Mouse (Mus musculus) hindbrain, embryonic 12.5 days (tissue): ENCODE data around the gene Dgkg. TPM values are rescaled to one million over a fixed set of nuclear protein-coding genes. Genes with fewer than 3 reads are reported as not detected.

Source experiments
- ATAC-seq: fragments of 200-750 bp; cut with Nextera tagmentation; 2 replicates; pipeline ENCODE4 v1.8.0; 2017; ENCODE audit warnings: moderate TSS enrichment; ENCODE audit not compliant: low FRiP score
- H3K27ac ChIP-seq: fragments of 300-500 bp; sonication (generic); 2 replicates; pipeline ENCODE4 v1.5.1; 2016; ENCODE audit warnings: mild to moderate bottlenecking
- H3K27me3 ChIP-seq: fragments of 300-500 bp; sonication (generic); 2 replicates; pipeline ENCODE4 v1.6.1; 2016; ENCODE audit warnings: mild to moderate bottlenecking
- H3K36me3 ChIP-seq: fragments of 300-500 bp; sonication (generic); 2 replicates; pipeline ENCODE4 v1.6.1; 2016; ENCODE audit warnings: mild to moderate bottlenecking
- H3K4me1 ChIP-seq: fragments of 300-500 bp; sonication (generic); 2 replicates; pipeline ENCODE4 v1.6.1; 2016
- H3K4me2 ChIP-seq: fragments of 300-500 bp; sonication (generic); replicated peaks from 2 replicates; pipeline ENCODE4 v1.6.1; 2016; ENCODE audit warnings: mild to moderate bottlenecking
- H3K4me3 ChIP-seq: fragments of 300-500 bp; sonication (generic); 2 replicates; pipeline ENCODE4 v1.5.1; 2016; ENCODE audit warnings: mild to moderate bottlenecking
- H3K9ac ChIP-seq: fragments of 300-500 bp; sonication (generic); 2 replicates; pipeline ENCODE4 v1.6.1; 2016; ENCODE audit warnings: mild to moderate bottlenecking, moderate library complexity
- H3K9me3 ChIP-seq: fragments of 300-500 bp; sonication (generic); replicated peaks from 2 replicates; pipeline ENCODE4 v1.6.1; 2016; ENCODE audit warnings: mild to moderate bottlenecking
- WGBS: fragments of 180-500 bp; shearing (Covaris S2); methylation state at CpG from one replicate; pipeline ENCODE4 v1.1.7; 2016; 5-methylcytosine and 5-hydroxymethylcytosine counted together
- polyA plus RNA-seq: library from polyadenylated mRNA; unstranded; fragments of >200 nt; fragmentation: Nextera tagmentation; extraction: Ambion mirVana; gene quantifications from 2 replicates; pipeline ENCODE4 v1.2.1, GENCODE M21; 2016

The Dgkg gene
- polyA plus RNA-seq, 1 experiment from 2014 or later: 0.17 TPM

GRCm38 (mm10) chr16:22642054-22642453 lies 15.0 kb downstream of the Dgkg start:
- H3K36me3 ChIP-seq: no peaks in the 10 kb centered on the region
- WGBS: 77% methylated on average over 4 of the region's 4 CpGs
- no peak overlapping the region for H3K27ac ChIP-seq
- H3K4me2 ChIP-seq: no peak overlapping the region
- H3K9ac ChIP-seq: no peak overlapping the region
- no peaks in the 10 kb centered on the region; the same call in 1 of the 2 replicates for H3K27me3 ChIP-seq
- H3K9me3 ChIP-seq: no peaks in the 10 kb centered on the region
- H3K4me3 ChIP-seq: no peak overlapping the region
- H3K4me1 ChIP-seq: no peaks in the 10 kb centered on the region
- no peak for ATAC-seq

DNA sequence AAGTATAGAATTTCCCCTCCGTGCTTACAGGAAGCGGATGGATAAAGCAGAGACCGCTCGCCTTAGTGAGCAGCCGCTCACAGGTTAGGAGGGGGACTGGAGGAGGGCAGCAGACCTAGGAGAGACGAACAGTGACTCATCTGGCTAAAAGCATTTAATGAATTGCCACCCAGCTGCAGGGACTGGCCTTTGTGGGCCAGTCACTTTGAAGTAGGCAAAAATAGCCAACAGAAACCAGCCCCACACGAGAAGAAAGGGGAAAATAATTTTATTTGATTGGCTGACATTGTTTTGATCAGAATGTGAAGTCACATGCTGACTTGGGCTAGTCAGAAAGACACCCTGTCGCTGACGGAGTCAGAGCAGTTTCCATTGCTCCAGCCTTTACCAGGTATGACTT lies 15.4 kb downstream of the Dgkg start:
- no peak overlapping the region for H3K27ac ChIP-seq
- ATAC-seq: no peak
- no peak overlapping the region for H3K4me3 ChIP-seq
- 33% methylated on average over 9 of the region's 9 CpGs for WGBS
- no peak overlapping the region for H3K9ac ChIP-seq
- no peaks in the 10 kb centered on the region for H3K36me3 ChIP-seq
- no peak overlapping the region for H3K4me2 ChIP-seq
- no peaks in the 10 kb centered on the region for H3K9me3 ChIP-seq
- no peaks in the 10 kb centered on the region; the same call in 1 of the 2 replicates for H3K27me3 ChIP-seq
- H3K4me1 ChIP-seq: no peaks in the 10 kb centered on the region

- Histone ChIP-seq H3K4me3 (no peak overlapping the region), H3K4me1 (no peaks in the 10 kb centered on the region), H3K27ac (no peak overlapping the region), H3K9me3 (no peaks in the 10 kb centered on the region), H3K36me3 (no peaks in the 10 kb centered on the region), H3K9ac (no peak overlapping the region), H3K4me2 (no peak overlapping the region), H3K27me3 (no peaks in the 10 kb centered on the region; the same call in 1 of the 2 replicates)
- WGBS: 40% methylated on average over 3 of the region's 3 CpGs
- no peak for ATAC-seq
Observed at GRCm38 (mm10) chr16:22637311-22637710, 19.7 kb downstream of the Dgkg start.

DNA sequence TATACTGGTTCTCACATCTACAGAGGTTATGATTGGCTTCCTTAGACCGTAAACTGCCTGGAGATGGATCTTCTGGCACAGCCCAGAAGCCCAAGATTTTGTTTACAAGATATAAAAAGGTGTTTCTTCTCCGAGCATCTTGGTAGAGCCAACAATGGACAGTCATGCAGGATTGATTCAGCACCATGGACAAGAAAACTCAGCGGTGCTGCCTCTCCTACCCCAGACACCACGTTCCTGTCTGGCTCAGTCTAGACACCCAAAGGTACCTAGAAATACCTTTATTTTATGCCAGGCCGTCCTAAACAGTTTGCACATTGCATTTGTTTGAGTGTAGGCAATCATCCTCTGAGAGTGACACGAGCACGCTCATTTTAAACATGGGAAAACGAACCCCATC lies 21.3 kb downstream of the Dgkg start:
- Histone ChIP-seq H3K9ac (no peak overlapping the region), H3K4me1 (no peaks in the 10 kb centered on the region), H3K36me3 (no peaks in the 10 kb centered on the region), H3K4me2 (no peak overlapping the region), H3K9me3 (no peaks in the 10 kb centered on the region), H3K4me3 (no peak overlapping the region), H3K27me3 (no peaks in the 10 kb centered on the region; the same call in 1 of the 2 replicates), H3K27ac (no peak overlapping the region)
- no peak for ATAC-seq
- 65% methylated on average over 8 of the region's 8 CpGs for WGBS

DNA sequence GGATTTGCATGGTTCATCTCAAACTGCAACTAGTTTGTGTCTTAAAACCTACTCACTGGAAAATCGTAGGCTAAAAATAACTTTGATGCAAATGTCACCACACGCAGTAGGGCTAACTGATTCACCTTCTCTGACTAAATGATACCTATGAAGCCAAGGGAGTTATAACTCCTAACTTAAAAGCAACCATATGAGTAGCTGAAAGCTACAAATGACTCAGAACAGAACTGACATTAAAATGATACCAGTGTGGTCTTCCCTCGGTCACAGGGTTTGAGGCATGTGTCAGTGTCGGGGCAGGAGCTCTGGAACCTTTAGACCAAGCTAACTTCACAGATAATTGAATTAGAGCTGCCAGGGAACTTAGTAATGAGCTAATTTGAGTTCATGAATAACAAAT lies 24.0 kb downstream of the Dgkg start:
- Histone ChIP-seq H3K9me3 (no peaks in the 10 kb centered on the region), H3K27ac (no peak overlapping the region), H3K27me3 (no peaks in the 10 kb centered on the region), H3K36me3 (no peaks in the 10 kb centered on the region), H3K4me3 (no peak overlapping the region), H3K4me1 (no peaks in the 10 kb centered on the region), H3K9ac (no peak overlapping the region), H3K4me2 (no peak overlapping the region)
- WGBS: 86% methylated on average over 4 of the region's 4 CpGs
- ATAC-seq: no peak

- Histone ChIP-seq H3K4me1 (no peaks in the 10 kb centered on the region), H3K9me3 (no peaks in the 10 kb centered on the region), H3K27me3 (no peaks in the 10 kb centered on the region), H3K36me3 (no peaks in the 10 kb centered on the region), H3K27ac (no peak overlapping the region), H3K4me2 (no peak overlapping the region), H3K9ac (no peak overlapping the region), H3K4me3 (no peak overlapping the region)
- WGBS: 74% methylated on average over 4 of the region's 4 CpGs
- no peak for ATAC-seq
Observed at GRCm38 (mm10) chr16:22630351-22630750, 26.7 kb downstream of the Dgkg start.

GRCm38 (mm10) chr16:22629900-22630299 lies 27.1 kb downstream of the Dgkg start:
- Histone ChIP-seq H3K4me3 (no peak overlapping the region), H3K4me1 (no peaks in the 10 kb centered on the region), H3K27me3 (no peaks in the 10 kb centered on the region), H3K9ac (no peak overlapping the region), H3K36me3 (no peaks in the 10 kb centered on the region), H3K4me2 (no peak overlapping the region), H3K9me3 (no peaks in the 10 kb centered on the region), H3K27ac (no peak overlapping the region)
- no peak for ATAC-seq
- WGBS: 88% methylated on average over 4 of the region's 4 CpGs

DNA sequence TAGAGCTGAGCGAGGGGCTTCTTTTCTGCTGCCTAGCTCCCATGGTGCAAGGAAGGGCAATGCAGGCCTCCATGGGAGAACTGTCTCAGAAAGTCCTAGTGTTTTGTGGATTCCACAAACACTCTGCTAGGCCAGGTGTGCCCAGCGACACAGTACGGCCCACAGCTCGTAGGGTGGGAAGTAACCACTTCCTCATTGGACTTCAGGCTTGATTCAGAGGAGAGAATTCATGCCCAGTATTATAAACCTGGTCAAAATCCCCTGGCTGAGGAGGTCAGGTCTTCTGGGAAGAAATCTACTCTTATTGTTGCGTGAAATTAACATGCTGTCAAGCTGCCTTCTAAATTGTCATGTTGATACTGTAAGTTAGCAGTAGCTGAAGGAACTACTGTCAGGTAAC lies 31.0 kb downstream of the Dgkg start:
- ATAC-seq: no peak
- Histone ChIP-seq H3K27me3 (no peaks in the 10 kb centered on the region), H3K4me2 (no peak overlapping the region), H3K27ac (no peak overlapping the region), H3K4me3 (no peak overlapping the region), H3K9ac (no peak overlapping the region), H3K4me1 (no peaks in the 10 kb centered on the region), H3K9me3 (no peaks in the 10 kb centered on the region), H3K36me3 (no peaks in the 10 kb centered on the region)
- 96% methylated on average over 5 of the region's 5 CpGs for WGBS

DNA sequence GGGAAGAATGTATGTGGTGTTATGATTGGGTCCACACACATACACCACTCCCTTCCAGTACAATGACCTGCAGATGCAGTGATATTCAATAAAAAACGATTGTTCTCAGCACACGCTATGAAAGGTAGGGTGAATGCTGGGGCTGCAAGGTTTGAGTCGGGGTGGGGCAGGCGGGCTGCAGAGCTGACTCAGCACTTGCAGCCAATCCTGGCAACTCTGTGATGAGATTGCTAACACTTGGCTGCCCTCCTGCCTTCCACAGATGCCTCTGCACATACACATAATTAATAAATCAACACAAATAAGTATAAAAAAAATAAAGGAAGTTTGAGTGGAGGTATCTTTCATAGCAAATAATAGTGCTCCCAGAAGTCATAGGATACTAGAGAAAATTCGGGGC lies 31.6 kb downstream of the Dgkg start:
- H3K4me1 ChIP-seq: no peaks in the 10 kb centered on the region
- no peak overlapping the region for H3K4me3 ChIP-seq
- H3K36me3 ChIP-seq: no peaks in the 10 kb centered on the region
- H3K9ac ChIP-seq: no peak overlapping the region
- no peak for ATAC-seq
- WGBS: 86% methylated on average over 5 of the region's 5 CpGs
- H3K27me3 ChIP-seq: no peaks in the 10 kb centered on the region
- no peak overlapping the region for H3K27ac ChIP-seq
- H3K4me2 ChIP-seq: no peak overlapping the region
- H3K9me3 ChIP-seq: no peaks in the 10 kb centered on the region

GRCm38 (mm10) chr16:22622286-22622685 lies 34.7 kb downstream of the Dgkg start:
- Histone ChIP-seq H3K27ac (no peak overlapping the region), H3K4me3 (no peak overlapping the region), H3K27me3 (no peaks in the 10 kb centered on the region), H3K36me3 (no peaks in the 10 kb centered on the region), H3K4me1 (no peaks in the 10 kb centered on the region), H3K9ac (no peak overlapping the region), H3K9me3 (no peaks in the 10 kb centered on the region), H3K4me2 (no peak overlapping the region)
- ATAC-seq: no peak
- 39% methylated on average over 9 of the region's 9 CpGs for WGBS

DNA sequence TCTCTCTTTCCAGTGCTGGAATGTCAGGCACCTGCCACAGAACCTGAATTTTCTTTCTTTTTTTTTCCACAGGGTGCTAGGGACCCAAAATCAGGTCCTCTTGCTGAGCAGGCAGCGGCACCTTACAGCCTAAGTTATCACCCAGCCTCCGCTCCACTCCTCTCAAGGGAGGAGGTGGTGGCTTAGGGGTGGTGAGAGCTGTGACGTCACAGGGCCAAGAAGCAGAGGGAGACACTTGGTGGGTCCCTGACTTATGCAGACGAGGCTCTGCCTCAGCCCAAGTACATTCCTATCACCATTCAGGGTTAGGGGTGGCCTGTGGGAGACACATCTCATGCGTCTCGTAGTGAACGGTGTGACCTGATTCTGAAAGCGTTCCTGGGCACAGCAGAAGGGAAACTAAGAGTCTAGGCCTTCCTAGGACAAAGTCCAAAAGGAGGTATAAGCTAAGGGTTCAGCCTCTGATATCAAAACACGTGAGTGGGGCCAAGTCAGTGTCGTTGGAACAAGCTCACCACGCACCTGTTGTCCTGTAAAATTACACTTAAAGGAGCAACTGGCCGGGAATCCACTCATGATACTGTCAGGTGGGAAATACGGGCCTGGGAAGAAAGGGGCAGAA lies 35.6 kb downstream of the Dgkg start:
- Histone ChIP-seq H3K9me3 (no peaks in the 10 kb centered on the region), H3K27me3 (no peaks in the 10 kb centered on the region), H3K4me3 (no peak overlapping the region), H3K36me3 (no peaks in the 10 kb centered on the region), H3K9ac (no peak overlapping the region), H3K4me2 (no peak overlapping the region), H3K4me1 (no peaks in the 10 kb centered on the region), H3K27ac (no peak overlapping the region)
- no peak for ATAC-seq
- WGBS: 86% methylated on average over 13 of the region's 13 CpGs

DNA sequence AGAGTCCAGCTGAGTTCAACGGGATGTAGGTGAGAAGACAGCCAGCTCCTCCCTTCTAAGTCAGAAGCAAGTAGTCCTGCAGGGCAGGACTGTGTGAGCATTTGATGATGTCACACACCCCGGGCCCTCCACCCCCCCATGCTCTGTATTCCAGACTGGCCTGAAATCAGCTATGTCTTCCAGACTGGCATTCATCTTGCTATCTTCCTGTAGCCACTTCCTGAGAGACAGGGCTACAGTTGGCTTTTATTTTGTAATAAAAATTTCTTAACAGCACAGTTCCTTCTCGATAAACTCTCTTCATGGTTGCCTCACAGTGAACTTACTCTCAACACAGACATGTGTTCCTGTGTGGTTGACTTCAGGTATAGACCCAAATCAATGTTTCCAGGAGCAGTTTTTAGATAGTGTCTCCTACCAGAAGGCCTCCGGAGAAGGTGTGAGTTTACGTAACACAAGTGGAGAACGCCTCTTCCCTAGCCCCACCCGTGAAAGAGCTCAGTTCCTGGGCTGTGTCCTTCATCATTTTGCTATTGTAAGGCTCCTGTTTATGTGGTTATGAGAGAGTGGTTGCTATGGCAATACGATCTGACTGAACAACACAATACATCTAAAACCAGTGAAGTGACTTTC lies 38.5 kb downstream of the Dgkg start:
- Histone ChIP-seq H3K27ac (no peak overlapping the region), H3K9ac (no peak overlapping the region), H3K9me3 (no peaks in the 10 kb centered on the region), H3K4me3 (no peak overlapping the region), H3K4me1 (no peaks in the 10 kb centered on the region), H3K4me2 (no peak overlapping the region), H3K36me3 (no peaks in the 10 kb centered on the region), H3K27me3 (no peaks in the 10 kb centered on the region)
- no peak for ATAC-seq
- WGBS: 85% methylated on average over 8 of the region's 8 CpGs

DNA sequence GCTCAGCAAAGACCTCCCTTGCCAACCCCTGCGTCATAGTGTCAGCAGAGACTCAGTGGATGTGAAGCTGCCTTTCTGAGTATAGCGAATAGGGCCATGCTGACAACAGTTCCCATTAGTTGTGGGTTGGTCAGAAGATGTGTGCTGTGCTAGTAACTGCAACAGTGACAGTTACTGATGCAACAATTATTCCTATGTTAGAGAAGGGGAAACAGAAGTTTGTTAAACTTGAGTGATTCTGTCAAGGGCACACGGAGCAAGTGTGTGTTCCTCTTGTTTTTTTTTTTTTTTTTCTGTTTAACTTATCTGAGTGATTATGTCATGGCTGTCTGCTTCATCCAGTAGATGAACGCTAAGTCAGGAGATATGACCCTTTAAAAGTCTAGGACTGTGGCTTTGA lies 41.2 kb downstream of the Dgkg start:
- Histone ChIP-seq H3K9ac (no peak overlapping the region), H3K36me3 (no peaks in the 10 kb centered on the region), H3K4me2 (no peak overlapping the region), H3K9me3 (no peaks in the 10 kb centered on the region), H3K4me3 (no peak overlapping the region), H3K27ac (no peak overlapping the region), H3K27me3 (no peaks in the 10 kb centered on the region), H3K4me1 (no peaks in the 10 kb centered on the region)
- 89% methylated on average over 4 of the region's 4 CpGs for WGBS
- no peak for ATAC-seq
